Mouse (Mus musculus) CD4-positive, CD25-positive, alpha-beta regulatory T cell, adult 2 months (primary cell): ENCODE data around the gene Ifi206.

Source experiments
- DNase-seq: peaks from one replicate; pipeline ENCODE4 v3.0.0-alpha.2; 2012; ENCODE audit warnings: low read depth, low spot score

Ifi206 gene

DNA sequence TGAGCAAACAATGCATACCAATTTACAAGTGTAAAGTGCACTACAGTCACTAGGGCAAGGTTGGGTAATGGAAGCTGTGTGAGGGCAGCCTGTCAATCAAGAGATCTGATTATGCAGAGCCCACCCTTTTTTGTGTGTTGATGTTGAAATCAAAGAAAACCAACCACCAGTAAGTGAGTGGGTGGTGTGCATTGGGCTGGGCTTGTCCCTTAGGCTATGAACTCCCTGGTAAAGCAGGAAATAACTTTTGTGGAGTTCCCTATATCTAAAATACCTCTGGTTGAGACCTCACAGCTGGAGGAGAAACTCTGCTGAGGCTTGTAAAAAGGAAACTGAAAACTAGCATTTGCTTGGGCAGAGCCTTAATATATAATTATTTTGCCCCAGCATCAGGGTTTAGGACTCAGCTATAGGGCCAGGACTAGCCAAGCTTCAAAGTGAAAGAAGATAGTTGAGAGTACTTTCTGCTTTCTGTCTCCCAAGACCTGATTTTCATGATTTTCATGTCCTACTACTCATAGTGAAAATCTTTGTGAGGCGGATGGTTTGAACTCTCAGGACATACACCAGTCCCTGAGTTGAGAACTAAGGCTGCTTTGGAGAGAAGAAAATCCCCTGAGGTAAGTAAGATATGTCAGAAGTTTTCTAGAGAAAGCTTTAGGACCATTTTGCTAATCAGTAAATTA is 71.8 kb downstream of the Ifi206 start:
- peak; percentile 55 for DNase-seq

DNA sequence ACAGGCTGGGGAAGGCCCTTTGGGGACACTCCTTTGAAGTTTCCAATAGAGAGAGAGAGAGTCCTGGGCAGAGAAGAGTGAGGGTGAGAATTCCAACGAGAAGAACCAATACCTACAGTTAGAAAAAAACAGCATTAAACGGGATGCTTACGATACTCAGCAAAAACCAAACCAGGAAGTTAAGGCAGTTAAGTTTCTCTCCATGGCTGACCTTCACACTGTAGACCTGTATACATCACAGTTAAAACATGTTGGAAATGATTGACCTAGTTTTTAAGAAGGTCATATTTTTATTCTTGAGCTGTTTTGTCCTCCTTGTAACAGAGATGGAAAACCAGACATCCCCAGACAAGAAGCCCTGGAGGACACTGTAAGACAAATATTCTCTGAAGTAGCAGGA is 72.3 kb downstream of the Ifi206 start:
- no peak for DNase-seq
